Mouse (Mus musculus) forebrain, embryonic 16.5 days (tissue): ENCODE measurements around the gene Smarca1. TPM values are rescaled to one million over a fixed set of nuclear protein-coding genes. Genes with fewer than 3 reads are reported as not detected.
A peak's percentile ranks its signal among the peaks of the same experiment; 100 is the strongest.

ENCODE experiments used
- ATAC-seq: fragments of 200-750 bp; cut with Nextera tagmentation; 2 replicates; pipeline ENCODE4 v1.8.0; 2017; ENCODE audit warnings: mild to moderate bottlenecking, moderate library complexity
- H3K27ac ChIP-seq: fragments of 300-500 bp; sonication (generic); 2 replicates; pipeline ENCODE4 v1.5.1; 2014; ENCODE audit warnings: low read length, control low read depth
- H3K27me3 ChIP-seq: fragments of 300-500 bp; sonication (generic); replicated peaks from 2 replicates; pipeline ENCODE4 v1.6.1; 2014; ENCODE audit warnings: low read length; ENCODE audit not compliant: control insufficient read depth, insufficient read depth
- H3K36me3 ChIP-seq: fragments of 300-500 bp; sonication (generic); 2 replicates; pipeline ENCODE4 v1.6.1; 2014; ENCODE audit not compliant: control insufficient read depth, insufficient read depth
- H3K4me1 ChIP-seq: fragments of 300-500 bp; sonication (generic); replicated peaks from 2 replicates; pipeline ENCODE4 v1.6.1; 2014; ENCODE audit warnings: low read length; ENCODE audit not compliant: control insufficient read depth, insufficient read depth
- H3K4me2 ChIP-seq: fragments of 300-500 bp; sonication (generic); 2 replicates; pipeline ENCODE4 v1.6.1; 2014; ENCODE audit warnings: mild to moderate bottlenecking, low read length, control low read depth
- H3K4me3 ChIP-seq: fragments of 300-500 bp; sonication (generic); replicated peaks from 2 replicates; pipeline ENCODE4 v1.5.1; 2014; ENCODE audit warnings: mild to moderate bottlenecking, low read length, control low read depth
- H3K9ac ChIP-seq: fragments of 300-500 bp; sonication (generic); replicated peaks from 2 replicates; pipeline ENCODE4 v1.6.1; 2014; ENCODE audit warnings: low read depth, low read length, control low read depth
- H3K9me3 ChIP-seq: fragments of 300-500 bp; sonication (generic); 2 replicates; pipeline ENCODE4 v1.6.1; 2016; ENCODE audit warnings: low read length; ENCODE audit not compliant: control insufficient read depth
- WGBS: fragments of 180-500 bp; shearing (Covaris S2); extraction: QIAGEN DNeasy Blood & Tissue Kit; methylation state at CpG from one replicate; pipeline ENCODE4 v1.1.7; 2014; 5-methylcytosine and 5-hydroxymethylcytosine counted together
- polyA plus RNA-seq: library from polyadenylated mRNA; unstranded; fragments of >200 nt; fragmentation: Nextera tagmentation; extraction: Ambion mirVana; gene quantifications from 2 replicates; pipeline ENCODE4 v1.2.1, GENCODE M21; 2015

Gene Smarca1
- polyA plus RNA-seq, 1 experiment from 2014 or later, result 31.1 TPM

GRCm38 (mm10) chrX:47912904-47913542 lies 20.2 kb upstream of the Smarca1 start:
- peak; percentile 11; the same call in 1 of the 2 replicates for ATAC-seq

DNA sequence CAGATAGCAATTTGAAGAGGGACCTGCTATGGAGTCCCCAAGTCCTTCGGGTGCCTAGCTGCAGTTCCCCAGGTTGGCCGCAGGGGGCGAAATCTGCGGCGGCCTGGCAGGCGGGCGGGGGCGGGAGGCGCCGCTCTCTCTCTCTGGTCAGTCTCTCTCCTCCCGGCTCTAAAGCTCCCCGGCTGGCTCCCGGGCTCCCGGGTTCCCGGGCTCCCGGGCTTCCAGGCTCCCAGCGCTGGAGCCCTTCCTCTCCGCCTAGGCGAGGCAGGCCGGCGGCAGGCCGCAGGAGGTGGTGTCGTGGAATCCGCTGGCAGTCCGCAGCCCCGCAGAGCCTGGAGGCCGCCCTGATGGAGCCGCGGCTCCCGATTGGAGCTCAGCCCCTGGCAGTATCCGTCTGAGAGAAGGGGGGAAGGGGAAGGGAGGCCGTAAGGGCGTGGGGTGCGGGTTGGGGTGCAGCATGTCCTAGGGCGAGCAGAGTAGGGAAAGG lies 19.6 kb upstream of the Smarca1 start, which contains the start of gene Ocrl:
Gene Ocrl, plus strand, starts transcription at position 82 of the 487 bp plus-strand sequence.
- H3K4me3 ChIP-seq, result peak within 1 kb of the TSS; percentile 62
- peak; percentile 93 for ATAC-seq
- peak within 1 kb of the TSS; percentile 49 for H3K4me2 ChIP-seq
- peak within 1 kb of the TSS; percentile 73 for H3K9ac ChIP-seq
- H3K27ac ChIP-seq, result peak within 1 kb of the TSS; percentile 64; the same call in 1 of the 2 replicates
- no peaks in the 10 kb centered on the region for H3K9me3 ChIP-seq
- H3K36me3 ChIP-seq, result no peaks in the 10 kb centered on the region
- no peaks in the 10 kb centered on the region for H3K4me1 ChIP-seq
- H3K27me3 ChIP-seq, result no peaks in the 10 kb centered on the region
- WGBS, result 9% methylated on average over 31 of the region's 35 CpGs

More at GRCm38 (mm10) chrX:47912904-47913542, 20.2 kb upstream of the Smarca1 start:
- H3K4me1 ChIP-seq, result no peaks in the 10 kb centered on the region
- H3K4me3 ChIP-seq, result peak overlapping the region; percentile 62
- no peaks in the 10 kb centered on the region for H3K9me3 ChIP-seq
- no peak overlapping the region for H3K27ac ChIP-seq
- no peaks in the 10 kb centered on the region for H3K36me3 ChIP-seq
- H3K4me2 ChIP-seq, result peak overlapping the region; percentile 49
- 16% methylated on average over 8 of the region's 8 CpGs for WGBS
- no peaks in the 10 kb centered on the region for H3K27me3 ChIP-seq
- H3K9ac ChIP-seq, result peak overlapping the region; percentile 73

DNA sequence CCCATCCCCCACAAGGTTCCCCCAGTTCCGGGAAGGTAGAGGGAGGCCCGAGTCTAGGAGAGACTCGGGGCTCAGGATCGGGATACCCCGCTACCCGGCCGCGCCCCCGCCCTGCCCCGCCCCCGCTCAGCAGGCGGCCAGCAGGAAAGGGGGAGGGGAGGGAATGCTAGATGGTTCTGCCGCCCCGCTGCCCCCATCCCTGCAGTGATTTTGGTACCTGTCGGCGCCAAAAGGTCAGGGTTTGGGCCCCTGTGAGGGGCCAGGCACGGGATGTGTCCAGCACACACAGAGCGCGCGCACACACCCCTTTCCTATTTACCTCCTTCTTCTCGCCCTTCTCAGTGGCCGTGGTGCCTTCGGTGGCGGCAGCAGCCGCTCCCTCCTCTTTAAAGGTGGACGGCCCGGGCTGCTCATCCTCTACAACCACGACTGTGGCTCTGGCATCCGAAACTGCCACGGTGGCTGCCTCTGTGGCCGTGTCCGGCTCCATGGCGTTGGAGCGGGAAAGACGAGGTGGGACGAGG lies 805 bp downstream of the Smarca1 start:
- 20% methylated on average over 29 of the region's 36 CpGs for WGBS

GRCm38 (mm10) chrX:47891243-47891906 lies 1.4 kb downstream of the Smarca1 start:
- 27% methylated on average over 10 of the region's 12 CpGs for WGBS
- H3K36me3 ChIP-seq, result no peaks in the 10 kb centered on the region
- H3K9ac ChIP-seq, result peak overlapping the region; percentile 64
- H3K27me3 ChIP-seq, result no peaks in the 10 kb centered on the region
- no peaks in the 10 kb centered on the region for H3K9me3 ChIP-seq
- peak overlapping the region; percentile 70 for H3K4me3 ChIP-seq
- H3K27ac ChIP-seq, result peak overlapping the region; percentile 71; the same call in 1 of the 2 replicates
- ATAC-seq, result peak; percentile 26
- H3K4me2 ChIP-seq, result peak overlapping the region; percentile 58
- H3K4me1 ChIP-seq, result peaks cover 2% of the 10 kb centered on the region; the same call in 1 of the 2 replicates

More for the DNA sequence above, 805 bp downstream of the Smarca1 start:
- Histone ChIP-seq H3K4me3 (peak overlapping the region; percentile 70), H3K27ac (peak overlapping the region; percentile 71), H3K4me1 (peaks cover 2% of the 10 kb centered on the region; the same call in 1 of the 2 replicates), H3K4me2 (peak overlapping the region; percentile 58), H3K36me3 (no peaks in the 10 kb centered on the region), H3K9me3 (no peaks in the 10 kb centered on the region), H3K27me3 (no peaks in the 10 kb centered on the region), H3K9ac (peak overlapping the region; percentile 64)
- peak; percentile 83 for ATAC-seq

DNA sequence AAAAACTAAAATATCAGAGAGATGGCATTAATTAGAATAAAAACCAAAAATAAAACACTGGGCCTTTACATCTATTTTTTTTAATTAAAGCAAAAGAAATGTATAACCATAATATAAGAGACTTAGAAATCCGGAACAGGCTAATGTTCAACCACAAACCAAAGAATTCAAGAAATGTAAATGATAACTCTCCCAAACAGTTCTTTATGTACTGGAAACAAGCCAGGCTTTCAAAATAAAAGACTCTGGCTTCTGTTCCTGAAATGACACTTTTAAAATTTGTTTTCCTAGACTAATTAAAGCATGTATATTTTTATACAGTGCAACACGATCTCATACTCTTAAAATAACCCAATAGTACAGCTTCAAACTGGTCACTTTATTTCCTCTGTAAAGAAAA lies 5.4 kb downstream of the Smarca1 start:
- no peaks in the 10 kb centered on the region for H3K9me3 ChIP-seq
- no peak overlapping the region for H3K27ac ChIP-seq
- H3K9ac ChIP-seq, result no peak overlapping the region
- WGBS, result 73% methylated on average over 2 of the region's 2 CpGs
- H3K27me3 ChIP-seq, result no peaks in the 10 kb centered on the region
- H3K36me3 ChIP-seq, result 0 out of 2 replicates have a peak, but pooled peaks cover 4% of the 10 kb centered on the region
- H3K4me3 ChIP-seq, result no peak overlapping the region
- no peak for ATAC-seq
- H3K4me2 ChIP-seq, result no peak overlapping the region
- H3K4me1 ChIP-seq, result peaks cover 2% of the 10 kb centered on the region; the same call in 1 of the 2 replicates

- Histone ChIP-seq H3K27me3 (no peaks in the 10 kb centered on the region), H3K36me3 (0 out of 2 replicates have a peak, but pooled peaks cover 4% of the 10 kb centered on the region), H3K9me3 (no peaks in the 10 kb centered on the region), H3K4me3 (no peak overlapping the region), H3K9ac (no peak overlapping the region), H3K27ac (no peak overlapping the region), H3K4me1 (no peaks in the 10 kb centered on the region), H3K4me2 (no peak overlapping the region)
- ATAC-seq, result no peak
- 86% methylated on average over 6 of the region's 6 CpGs for WGBS
These were observed 10.0 kb downstream of the Smarca1 start for GRCm38 (mm10) chrX:47882813-47883212.

DNA sequence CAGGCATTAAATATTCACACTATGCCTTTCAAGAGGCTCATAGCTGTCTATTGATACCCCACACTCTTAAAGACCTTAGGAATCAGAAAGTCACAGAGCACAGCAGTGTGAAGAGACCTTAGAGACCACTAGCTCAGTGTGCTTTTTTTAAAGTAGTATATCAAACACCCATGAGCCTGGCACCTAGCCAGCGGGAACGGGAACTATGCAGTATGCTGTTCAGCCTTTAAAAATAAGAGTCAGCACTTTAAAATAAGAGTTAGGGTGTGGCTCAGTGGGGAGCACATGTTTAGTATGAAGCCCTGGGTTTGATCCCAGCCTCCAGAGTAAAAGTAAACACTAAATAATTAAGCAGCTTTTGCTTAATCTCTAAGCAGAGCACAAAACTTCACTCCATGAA lies 12.7 kb downstream of the Smarca1 start:
- no peaks in the 10 kb centered on the region for H3K9me3 ChIP-seq
- no peak for ATAC-seq
- H3K9ac ChIP-seq, result no peak overlapping the region
- 42% methylated on average over 2 of the region's 2 CpGs for WGBS
- no peak overlapping the region for H3K27ac ChIP-seq
- no peak overlapping the region for H3K4me2 ChIP-seq
- H3K4me3 ChIP-seq, result no peak overlapping the region
- H3K36me3 ChIP-seq, result 0 out of 2 replicates have a peak, but pooled peaks cover 4% of the 10 kb centered on the region
- no peaks in the 10 kb centered on the region for H3K27me3 ChIP-seq
- no peaks in the 10 kb centered on the region for H3K4me1 ChIP-seq

- H3K36me3 ChIP-seq, result peaks cover 4% of the 10 kb centered on the region
- no peak overlapping the region for H3K4me3 ChIP-seq
- H3K4me2 ChIP-seq, result no peak overlapping the region
- H3K9ac ChIP-seq, result no peak overlapping the region
- no peaks in the 10 kb centered on the region for H3K9me3 ChIP-seq
- WGBS, result 91% methylated on average over 1 of the region's 1 CpGs
- H3K27ac ChIP-seq, result no peak overlapping the region
- no peaks in the 10 kb centered on the region for H3K4me1 ChIP-seq
- H3K27me3 ChIP-seq, result no peaks in the 10 kb centered on the region
- no peak for ATAC-seq
These were observed 34.2 kb downstream of the Smarca1 start for GRCm38 (mm10) chrX:47858544-47858943.

GRCm38 (mm10) chrX:47835835-47836195 lies 57.0 kb downstream of the Smarca1 start:
- H3K4me2 ChIP-seq, result no peak overlapping the region
- H3K9me3 ChIP-seq, result no peaks in the 10 kb centered on the region
- no peak overlapping the region for H3K27ac ChIP-seq
- H3K27me3 ChIP-seq, result no peaks in the 10 kb centered on the region
- 19% methylated on average over 1 of the region's 1 CpGs for WGBS
- H3K36me3 ChIP-seq, result no peaks in the 10 kb centered on the region
- ATAC-seq, result no peak
- no peak overlapping the region for H3K9ac ChIP-seq
- H3K4me1 ChIP-seq, result no peaks in the 10 kb centered on the region
- no peak overlapping the region for H3K4me3 ChIP-seq
